Mouse (Mus musculus): ENCODE results near the gene Slc29a3. TPM values are rescaled to one million over a fixed set of nuclear protein-coding genes. Genes with fewer than 3 reads are reported as not detected.
"Not testable (repeated sequence)": the region's sequence is repeated elsewhere in the genome, so short reads cannot be mapped to it uniquely, and the experiment has no call there.

Gene Slc29a3
- polyA plus RNA-seq, 1 experiment: 43.5 TPM

DNA sequence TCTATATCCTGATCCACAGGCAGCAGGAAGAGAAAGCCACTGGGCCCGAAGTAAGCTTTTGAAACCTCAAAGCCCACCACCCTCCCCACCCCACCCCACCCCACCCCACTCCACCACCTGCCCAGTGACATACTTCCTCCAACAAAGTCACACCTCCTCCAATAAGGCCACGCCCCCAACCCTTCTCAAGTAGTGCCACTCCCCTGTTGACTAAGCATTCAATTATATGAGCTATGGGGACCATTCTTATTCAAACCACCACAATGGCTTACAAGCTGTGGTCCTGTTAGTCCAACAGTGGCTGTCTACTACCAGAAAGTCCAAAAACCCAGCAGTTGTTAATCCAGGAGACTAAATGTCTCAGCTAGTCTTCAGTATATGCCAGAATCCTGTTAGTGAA, 34.1 kb downstream of the Slc29a3 start:
- Histone ChIP-seq H3K27me3 (replicated peaks; ENCODE audit: control insufficient read depth, insufficient read depth, low read length) (no peaks in the 10 kb centered on the region), H3K4me1 (ENCODE audit: control insufficient read depth, insufficient read depth, low read length) (no peaks in the 10 kb centered on the region; the same call in 1 of the 2 replicates), H3K4me3 (ENCODE audit: insufficient read depth, low read depth, low read length) (no peak overlapping the region), H3K36me3 (ENCODE audit: control insufficient read depth, insufficient read depth, low read length) (peaks cover 6% of the 10 kb centered on the region; the same call in 1 of the 2 replicates), H3K27ac (ENCODE audit: insufficient read depth, low read depth, low read length) (no peak overlapping the region)
- WGBS: 100% methylated on average over 2 of the region's 2 CpGs
- TF ChIP-seq POLR2A (IDR thresholded peaks at IDR 0.05; ENCODE audit: low read depth, low read length): no peak
- no peak for TF ChIP-seq CTCF (conservative IDR thresholded peaks at IDR 0.05; ENCODE audit: insufficient read depth, insufficient read length, low read depth, low read length)
- DNase-seq: no peak

DNA sequence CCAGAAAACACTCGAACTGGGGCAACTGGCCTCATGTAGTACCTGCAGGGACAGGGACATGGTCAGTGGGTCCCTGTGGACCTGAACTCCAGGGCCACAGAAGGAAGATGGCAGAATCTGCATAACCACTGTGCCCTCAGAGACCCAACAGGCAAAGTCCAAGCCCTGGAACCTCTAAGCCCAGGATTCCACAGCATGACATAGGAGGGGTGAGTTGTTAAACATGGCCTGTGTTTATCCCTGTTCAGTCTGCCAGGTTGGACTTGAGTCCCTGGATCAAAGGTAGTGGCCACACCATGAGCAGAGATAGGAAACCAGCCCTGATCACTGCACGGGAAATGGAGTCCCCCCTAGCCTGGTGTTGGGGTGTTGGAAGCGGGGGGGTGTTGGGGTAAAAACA, 36.1 kb downstream of the Slc29a3 start:
- 70% methylated on average over 3 of the region's 3 CpGs for WGBS
- H3K27me3 ChIP-seq (replicated peaks; ENCODE audit: control insufficient read depth, insufficient read depth, low read length): no peaks in the 10 kb centered on the region
- no peak for TF ChIP-seq POLR2A (IDR thresholded peaks at IDR 0.05; ENCODE audit: low read depth, low read length)
- no peak for TF ChIP-seq CTCF (conservative IDR thresholded peaks at IDR 0.05; ENCODE audit: insufficient read depth, insufficient read length, low read depth, low read length)
- DNase-seq: peak; percentile 81
- peaks cover 7% of the 10 kb centered on the region for H3K4me1 ChIP-seq (ENCODE audit: control insufficient read depth, insufficient read depth, low read length)
- H3K27ac ChIP-seq (ENCODE audit: insufficient read depth, low read depth, low read length): peak overlapping the region; percentile 85
- H3K36me3 ChIP-seq (ENCODE audit: control insufficient read depth, insufficient read depth, low read length): peaks cover 6% of the 10 kb centered on the region; the same call in 1 of the 2 replicates
- H3K4me3 ChIP-seq (ENCODE audit: insufficient read depth, low read depth, low read length): no peak overlapping the region

DNA sequence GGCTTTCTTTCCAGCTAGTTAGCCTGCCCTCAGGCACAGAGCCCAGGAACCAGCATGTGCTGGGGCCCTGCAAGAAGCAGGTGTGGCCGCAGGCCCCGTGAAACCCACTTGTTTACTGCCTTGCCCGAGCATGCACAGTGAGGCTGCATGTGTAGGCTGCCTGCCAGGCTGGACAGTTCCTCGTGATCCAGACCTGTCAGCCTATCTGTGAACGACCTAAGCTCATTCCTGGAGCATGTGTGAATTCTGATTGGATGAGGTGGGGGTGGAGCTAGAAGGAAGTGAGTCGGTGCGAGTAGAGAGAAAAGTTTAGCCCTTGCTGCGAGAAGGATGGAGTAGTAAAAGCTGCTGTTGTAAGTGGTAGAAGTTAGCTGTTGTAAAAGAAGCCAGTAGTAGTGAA, 40.3 kb downstream of the Slc29a3 start:
- peak; percentile 65 for DNase-seq
- Histone ChIP-seq H3K4me1 (ENCODE audit: control insufficient read depth, insufficient read depth, low read length) (peaks cover 18% of the 10 kb centered on the region), H3K27ac (ENCODE audit: insufficient read depth, low read depth, low read length) (peak overlapping the region; percentile 74)
- H3K27me3 ChIP-seq (replicated peaks; ENCODE audit: control insufficient read depth, insufficient read depth, low read length); H3K36me3 ChIP-seq (ENCODE audit: control insufficient read depth, insufficient read depth, low read length); H3K4me3 ChIP-seq (ENCODE audit: insufficient read depth, low read depth, low read length): not testable (repeated sequence)
- 42% methylated on average over 8 of the region's 8 CpGs for WGBS

DNA sequence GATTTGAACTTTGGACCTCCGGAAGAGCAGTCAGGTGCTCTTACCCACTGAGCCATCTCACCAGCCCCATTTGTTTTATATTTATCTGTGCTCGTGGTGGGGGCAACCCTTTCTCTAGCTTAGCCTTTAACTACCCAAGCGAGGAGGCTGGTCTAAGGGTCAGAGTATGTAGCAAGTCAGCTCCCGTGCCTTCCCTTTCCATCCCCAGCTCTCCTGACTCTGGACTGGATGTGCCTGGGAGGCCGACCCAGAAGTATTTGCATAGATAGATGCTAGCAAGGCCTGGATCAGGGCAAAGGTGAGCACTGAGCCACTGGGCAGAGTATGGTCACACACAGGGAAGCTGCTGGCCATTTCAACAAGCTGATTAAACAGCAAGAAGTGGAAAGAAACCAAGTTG, 43.8 kb downstream of the Slc29a3 start:
- WGBS: 51% methylated on average over 5 of the region's 5 CpGs
- Histone ChIP-seq H3K4me3 (ENCODE audit: insufficient read depth, low read depth, low read length) (no peak overlapping the region), H3K36me3 (ENCODE audit: control insufficient read depth, insufficient read depth, low read length) (no peaks in the 10 kb centered on the region), H3K4me1 (ENCODE audit: control insufficient read depth, insufficient read depth, low read length) (peaks cover 18% of the 10 kb centered on the region), H3K27me3 (replicated peaks; ENCODE audit: control insufficient read depth, insufficient read depth, low read length) (no peaks in the 10 kb centered on the region), H3K27ac (ENCODE audit: insufficient read depth, low read depth, low read length) (peak overlapping the region; percentile 71)
- TF ChIP-seq POLR2A (IDR thresholded peaks at IDR 0.05; ENCODE audit: low read depth, low read length): no peak
- no peak for TF ChIP-seq CTCF (conservative IDR thresholded peaks at IDR 0.05; ENCODE audit: insufficient read depth, insufficient read length, low read depth, low read length)
- peak; percentile 92 for DNase-seq

DNA sequence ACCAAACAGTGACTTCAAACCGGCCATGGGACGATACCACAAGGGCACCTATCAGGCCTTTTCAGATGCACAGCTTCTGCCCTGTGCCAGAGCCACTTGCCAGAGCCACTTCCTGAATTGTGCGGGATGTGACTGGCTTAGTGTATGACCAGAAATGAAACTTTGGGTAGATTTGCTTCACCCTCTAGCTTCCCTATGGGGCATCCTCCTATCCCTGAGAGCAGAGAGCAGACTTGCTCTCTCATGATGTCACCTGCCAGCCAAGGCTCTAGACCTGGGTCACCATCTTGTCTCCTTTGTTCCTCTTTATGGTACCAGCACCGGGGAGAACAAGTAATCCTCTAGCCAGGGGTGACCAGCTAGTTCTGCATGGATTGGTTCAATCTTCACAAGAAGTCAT, 46.3 kb downstream of the Slc29a3 start:
- TF ChIP-seq POLR2A (IDR thresholded peaks at IDR 0.05; ENCODE audit: low read depth, low read length) (no peak), CTCF (conservative IDR thresholded peaks at IDR 0.05; ENCODE audit: insufficient read depth, insufficient read length, low read depth, low read length) (no peak)
- Histone ChIP-seq H3K4me1 (ENCODE audit: control insufficient read depth, insufficient read depth, low read length) (peaks cover 10% of the 10 kb centered on the region; the same call in 1 of the 2 replicates), H3K36me3 (ENCODE audit: control insufficient read depth, insufficient read depth, low read length) (no peaks in the 10 kb centered on the region), H3K27ac (ENCODE audit: insufficient read depth, low read depth, low read length) (no peak overlapping the region), H3K4me3 (ENCODE audit: insufficient read depth, low read depth, low read length) (no peak overlapping the region), H3K27me3 (replicated peaks; ENCODE audit: control insufficient read depth, insufficient read depth, low read length) (no peaks in the 10 kb centered on the region)
- no peak for DNase-seq
- 81% methylated on average over 4 of the region's 4 CpGs for WGBS

DNA sequence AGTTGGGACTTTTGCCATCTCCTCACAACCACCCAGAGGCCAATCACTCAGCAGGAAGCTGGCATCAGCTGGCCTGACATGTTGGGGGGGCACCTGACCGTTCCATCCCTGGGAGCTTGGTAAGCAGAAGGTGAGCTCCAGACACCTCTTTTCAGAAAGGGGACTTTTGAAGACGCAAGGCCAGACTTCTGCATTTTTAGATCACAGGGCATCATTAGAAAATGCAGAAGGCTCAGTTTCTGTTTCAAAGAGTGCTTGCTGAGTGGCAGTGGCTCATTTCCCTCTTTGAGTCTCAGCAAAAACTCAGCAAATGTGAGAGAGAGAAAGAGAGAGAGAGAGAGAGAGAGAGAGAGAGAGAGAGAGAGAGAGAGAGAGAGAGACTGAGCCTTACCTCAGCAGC, 47.5 kb downstream of the Slc29a3 start:
- Histone ChIP-seq H3K27me3 (replicated peaks; ENCODE audit: control insufficient read depth, insufficient read depth, low read length) (no peaks in the 10 kb centered on the region), H3K4me1 (ENCODE audit: control insufficient read depth, insufficient read depth, low read length) (peaks cover 9% of the 10 kb centered on the region; the same call in 1 of the 2 replicates), H3K4me3 (ENCODE audit: insufficient read depth, low read depth, low read length) (no peak overlapping the region), H3K36me3 (ENCODE audit: control insufficient read depth, insufficient read depth, low read length) (no peaks in the 10 kb centered on the region), H3K27ac (ENCODE audit: insufficient read depth, low read depth, low read length) (no peak overlapping the region)
- TF ChIP-seq CTCF (conservative IDR thresholded peaks at IDR 0.05; ENCODE audit: insufficient read depth, insufficient read length, low read depth, low read length) (no peak), POLR2A (IDR thresholded peaks at IDR 0.05; ENCODE audit: low read depth, low read length) (no peak)
- WGBS: 72% methylated on average over 2 of the region's 2 CpGs
- no peak for DNase-seq

DNA sequence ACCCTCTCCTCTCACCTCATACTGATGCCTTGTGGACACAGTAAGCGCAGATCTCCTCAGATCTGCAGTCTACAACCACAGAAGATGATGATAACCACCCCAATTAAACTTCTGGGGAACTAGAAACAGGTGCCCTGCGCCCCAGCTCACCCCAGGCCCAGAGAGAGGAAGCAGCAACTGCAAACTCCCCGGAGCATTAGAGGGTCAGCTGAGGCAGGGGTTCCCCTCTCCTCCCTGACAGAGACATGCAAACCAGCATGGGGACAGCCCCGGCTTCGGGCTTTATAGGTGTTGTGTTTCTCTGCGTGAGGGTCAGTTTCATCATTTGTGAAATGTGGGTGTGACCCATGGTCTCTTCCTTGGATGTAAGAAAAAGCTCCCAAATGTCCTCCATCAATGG, 54.8 kb downstream of the Slc29a3 start:
- no peak overlapping the region for H3K4me3 ChIP-seq (ENCODE audit: insufficient read depth, low read depth, low read length)
- H3K36me3 ChIP-seq (ENCODE audit: control insufficient read depth, insufficient read depth, low read length): no peaks in the 10 kb centered on the region
- 76% methylated on average over 6 of the region's 6 CpGs for WGBS
- TF ChIP-seq POLR2A (IDR thresholded peaks at IDR 0.05; ENCODE audit: low read depth, low read length) (no peak), CTCF (conservative IDR thresholded peaks at IDR 0.05; ENCODE audit: insufficient read depth, insufficient read length, low read depth, low read length) (no peak)
- no peaks in the 10 kb centered on the region for H3K4me1 ChIP-seq (ENCODE audit: control insufficient read depth, insufficient read depth, low read length)
- DNase-seq: no peak
- H3K27me3 ChIP-seq (replicated peaks; ENCODE audit: control insufficient read depth, insufficient read depth, low read length): no peaks in the 10 kb centered on the region
- H3K27ac ChIP-seq (ENCODE audit: insufficient read depth, low read depth, low read length): no peak overlapping the region

DNA sequence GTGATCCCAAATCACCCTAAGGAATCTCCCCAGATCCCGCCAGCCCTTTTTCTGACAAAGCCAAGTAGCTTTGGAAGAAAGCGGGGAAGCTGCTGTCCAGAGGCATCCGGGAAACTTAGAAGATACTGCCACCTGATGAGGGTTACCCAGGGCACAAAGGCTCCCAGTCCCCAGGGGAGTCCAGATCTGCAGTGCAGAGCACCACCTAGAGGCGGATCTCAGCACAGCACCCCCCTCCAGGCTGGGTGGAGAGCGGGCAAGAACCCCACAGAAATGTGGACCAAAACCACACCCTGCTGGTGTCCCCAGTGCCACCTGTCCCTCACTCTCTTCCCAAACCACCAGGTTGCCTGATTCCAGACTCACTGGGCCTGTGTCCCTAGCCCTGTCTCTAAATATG, 55.6 kb downstream of the Slc29a3 start:
- peak; percentile 60 for DNase-seq
- Histone ChIP-seq H3K4me3 (ENCODE audit: insufficient read depth, low read depth, low read length) (no peak overlapping the region), H3K36me3 (ENCODE audit: control insufficient read depth, insufficient read depth, low read length) (no peaks in the 10 kb centered on the region), H3K4me1 (ENCODE audit: control insufficient read depth, insufficient read depth, low read length) (no peaks in the 10 kb centered on the region), H3K27me3 (replicated peaks; ENCODE audit: control insufficient read depth, insufficient read depth, low read length) (no peaks in the 10 kb centered on the region), H3K27ac (ENCODE audit: insufficient read depth, low read depth, low read length) (no peak overlapping the region)
- peak; percentile 91 for TF ChIP-seq CTCF (conservative IDR thresholded peaks at IDR 0.05; ENCODE audit: insufficient read depth, insufficient read length, low read depth, low read length)
- TF ChIP-seq POLR2A (IDR thresholded peaks at IDR 0.05; ENCODE audit: low read depth, low read length): no peak
- WGBS: 8% methylated on average over 5 of the region's 5 CpGs
